In the genomic region with DNA sequence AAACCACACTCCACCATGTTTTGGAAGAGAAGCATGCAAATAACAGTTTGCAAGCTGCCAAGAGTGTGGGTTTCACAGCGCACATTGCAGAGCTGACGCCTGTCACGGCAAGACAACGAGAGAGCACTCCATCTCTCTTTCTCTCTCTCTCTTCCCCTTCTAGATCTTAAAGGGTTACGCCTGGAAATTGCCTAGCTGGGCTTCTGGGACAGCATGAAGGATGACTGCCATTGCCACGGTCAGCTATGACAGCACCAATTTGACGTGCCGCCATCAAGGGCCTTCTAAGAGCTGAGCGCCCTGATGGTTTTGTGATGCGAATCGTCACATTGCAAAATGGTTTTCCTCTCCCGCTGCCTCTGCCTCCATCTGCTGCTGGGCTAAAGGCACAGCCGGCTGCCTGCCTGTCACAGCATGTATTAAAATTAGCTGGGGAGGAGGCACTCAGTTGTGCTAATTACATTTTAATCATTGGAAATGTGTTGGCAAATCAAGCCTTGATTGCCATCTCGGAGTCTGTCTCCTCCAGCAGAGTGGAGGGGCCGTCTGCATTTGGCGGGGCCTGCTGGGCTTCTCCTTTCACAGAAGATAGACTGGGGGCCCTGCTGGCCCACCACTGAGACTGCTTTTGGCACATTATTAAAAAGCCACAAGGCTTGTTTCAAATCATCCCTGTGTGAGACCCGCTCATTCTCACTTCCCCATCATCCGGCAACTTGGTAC, we compare ENCODE assay signal across 9 mouse cellular contexts.
DNase-seq lines count a peak whose midpoint lies in the region; ATAC-seq and TF ChIP-seq lines count a peak whose summit lies in the region.
"Had no signal": no experiment of that assay in that cellular context is flagged by ENCODE, and none has a peak within 500 bp of the region (broad histone marks: within the 10 kb centered on the region; RNA-seq: fewer than 3 reads in every experiment).

No protein-coding gene starts in this region.

- peak overlapping the region; percentile 30 for H3K4me2 ChIP-seq in hindbrain, embryonic 12.5 days (replicated peaks)
- H3K4me2 ChIP-seq in stomach, postnatal 0 days (replicated peaks; ENCODE audit: low read depth): no peak overlapping the region
- H3K4me2 ChIP-seq: limb, embryonic 12.5 days had no signal

- peak; percentile 84 for ATAC-seq in hindbrain, embryonic 12.5 days (ENCODE audit: low FRiP score)
- ATAC-seq in stomach, postnatal 0 days (ENCODE audit: low FRiP score, low TSS enrichment): no peak
- no peak for ATAC-seq in megakaryocyte-erythroid progenitor cell, adult 5-6 weeks (replicated peaks; ENCODE audit: low FRiP score, low TSS enrichment, poor library complexity, severe bottlenecking)

- H3K9ac ChIP-seq in hindbrain, embryonic 12.5 days: no peak overlapping the region
- H3K9ac ChIP-seq in stomach, postnatal 0 days (ENCODE audit: low read length): no peak overlapping the region
- H3K9ac ChIP-seq: limb, embryonic 12.5 days had no signal

- peaks cover 47% of the 10 kb centered on the region for H3K4me1 ChIP-seq in hindbrain, embryonic 12.5 days
- no peaks in the 10 kb centered on the region for H3K4me1 ChIP-seq in stomach, postnatal 0 days (replicated peaks; ENCODE audit: control insufficient read depth, insufficient read depth)

- H3K27me3 ChIP-seq in hindbrain, embryonic 12.5 days: peaks cover 4% of the 10 kb centered on the region; the same call in 1 of the 2 replicates
- H3K27me3 ChIP-seq in stomach, postnatal 0 days (ENCODE audit: control insufficient read depth, insufficient read depth, low read length): no peaks in the 10 kb centered on the region

- no peak for TF ChIP-seq EP300 in stomach, postnatal 0 days (optimal IDR thresholded peaks at IDR 0.05)

- DNase-seq in brain, embryonic 18.5 days (ENCODE audit: low read depth, low spot score): peak; percentile 90
- DNase-seq in cerebellum, postnatal 14 days: peak; percentile 83 to 87
- peak; percentile 33 for DNase-seq in mesoderm, embryonic 11.5 days (ENCODE audit: low read depth, low spot score)
- DNase-seq in stomach, postnatal 0 days (ENCODE audit: low spot score): no peak
- DNase-seq in thymus, postnatal 25 days: no peak
- no peak for DNase-seq in kidney, adult 18-20 months

- peak; percentile 43 for TF ChIP-seq CTCF in stomach, postnatal 0 days (IDR thresholded peaks at IDR 0.05; ENCODE audit: low read depth)

- WGBS in hindbrain, embryonic 12.5 days: 24% methylated on average over 18 of the region's 18 CpGs
- 72% methylated on average over 18 of the region's 18 CpGs for WGBS in stomach, postnatal 0 days

- no peaks in the 10 kb centered on the region for H3K36me3 ChIP-seq in hindbrain, embryonic 12.5 days
- H3K36me3 ChIP-seq in stomach, postnatal 0 days (ENCODE audit: control insufficient read depth, insufficient read depth, low read length): no peaks in the 10 kb centered on the region
- H3K36me3 ChIP-seq: limb, embryonic 12.5 days had no signal

- H3K4me3 ChIP-seq in hindbrain, embryonic 12.5 days: no peak overlapping the region
- H3K4me3 ChIP-seq in stomach, postnatal 0 days (ENCODE audit: low read depth, low read length): no peak overlapping the region
- H3K4me3 ChIP-seq: limb, embryonic 12.5 days had no signal

- peak overlapping the region; percentile 71 for H3K27ac ChIP-seq in hindbrain, embryonic 12.5 days
- no peak overlapping the region for H3K27ac ChIP-seq in stomach, postnatal 0 days (replicated peaks)
- H3K27ac ChIP-seq: limb, embryonic 12.5 days had no signal

- H3K9me3 ChIP-seq in hindbrain, embryonic 12.5 days (replicated peaks): no peaks in the 10 kb centered on the region
- no peaks in the 10 kb centered on the region for H3K9me3 ChIP-seq in stomach, postnatal 0 days (ENCODE audit: control insufficient read depth, low read length)
- H3K9me3 ChIP-seq: limb, embryonic 12.5 days had no signal

Comparison
In these comparisons a context has a peak if more than half of its experiments do, and no peak if none do; other contexts are left out.
1. DNase-seq: peak in brain, embryonic 18.5 days (single experiment), cerebellum, postnatal 14 days (2 of 2) and mesoderm, embryonic 11.5 days (single experiment); none in stomach, postnatal 0 days (single experiment), thymus, postnatal 25 days (single experiment) and kidney, adult 18-20 months (single experiment).